Mouse (Mus musculus) frontal cortex, postnatal 36 days (tissue): ENCODE results near the gene Ebf1.

Source experiments
- DNase-seq, 2 experiments: peaks; one replicate each; pipeline ENCODE4 v3.0.0; 2022; ENCODE audit warnings: low spot score in 2 of 2

The Ebf1 gene

DNA sequence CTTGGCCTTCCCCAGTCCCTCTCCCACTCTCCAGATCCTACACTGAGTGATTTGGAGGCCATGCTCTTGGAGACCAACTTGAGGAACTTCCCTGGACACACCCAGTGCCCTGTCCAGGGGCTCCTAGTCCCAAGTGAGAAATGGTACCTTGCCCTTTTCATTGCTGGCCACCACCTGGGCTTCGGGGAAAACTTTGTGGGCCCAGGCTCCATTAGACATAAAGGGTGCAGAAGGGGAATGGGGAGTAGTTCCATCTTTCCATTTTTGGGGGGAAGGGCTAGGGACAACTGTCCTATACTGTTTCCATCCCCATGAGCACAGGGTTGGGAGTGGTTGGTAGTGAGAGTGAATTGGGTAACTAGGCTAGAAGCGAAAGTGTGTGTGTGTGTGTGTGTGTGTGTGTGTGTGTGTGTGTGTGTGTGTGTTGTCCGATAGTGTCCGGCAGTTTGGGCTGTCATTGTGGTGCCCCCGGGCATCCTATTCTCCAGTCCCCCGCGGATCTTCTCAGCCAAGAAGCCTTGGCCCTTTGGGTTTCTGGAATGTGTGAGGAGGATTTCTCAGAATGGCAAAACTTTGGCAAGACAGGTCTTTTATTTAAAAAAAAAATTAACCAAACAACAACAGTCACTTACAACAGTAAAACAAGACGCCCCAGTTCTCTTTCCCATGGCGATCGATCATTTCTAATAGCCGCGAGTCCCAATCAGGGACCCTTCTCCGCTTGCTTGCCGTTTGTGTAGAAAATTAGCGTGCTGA, 2.2 kb downstream of the Ebf1 start:
- DNase-seq, result no peak

DNA sequence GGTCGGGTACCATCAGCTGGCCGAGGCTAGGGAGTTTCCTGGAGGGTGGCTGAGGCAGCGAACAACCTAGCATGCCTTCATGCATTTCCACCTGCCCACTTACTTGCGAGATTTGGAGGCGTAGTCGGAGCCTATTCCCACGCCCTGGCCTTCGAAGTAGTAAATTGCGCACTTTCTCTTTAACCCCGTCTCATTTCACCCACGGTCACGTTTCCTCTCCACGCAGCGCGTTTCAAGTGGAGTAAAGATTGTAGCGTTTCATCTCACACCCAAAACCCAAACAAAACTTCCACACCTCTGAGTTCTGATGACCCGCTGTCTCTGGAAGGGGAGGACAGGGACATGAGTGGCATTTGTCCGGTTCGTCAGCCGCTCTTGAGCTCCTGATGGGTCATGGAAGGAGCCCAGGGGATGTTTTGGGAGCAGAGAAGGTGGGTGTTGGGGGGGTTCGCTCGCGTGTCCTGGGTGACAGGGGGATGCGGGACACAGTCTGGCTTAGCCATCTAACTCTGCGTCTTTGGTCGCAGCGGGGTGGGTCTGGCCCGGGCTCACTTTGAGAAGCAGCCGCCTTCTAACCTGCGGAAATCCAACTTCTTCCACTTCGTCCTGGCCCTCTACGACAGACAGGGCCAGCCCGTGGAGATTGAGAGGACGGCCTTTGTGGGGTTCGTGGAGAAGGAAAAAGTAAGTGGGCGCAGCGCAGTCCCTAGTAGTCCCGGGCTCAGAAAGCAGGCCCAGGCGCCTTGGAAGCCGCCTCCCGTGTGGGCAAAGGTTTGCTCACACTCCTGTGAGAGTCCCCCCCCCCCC, 3.0 kb downstream of the Ebf1 start:
- no peak for DNase-seq

DNA sequence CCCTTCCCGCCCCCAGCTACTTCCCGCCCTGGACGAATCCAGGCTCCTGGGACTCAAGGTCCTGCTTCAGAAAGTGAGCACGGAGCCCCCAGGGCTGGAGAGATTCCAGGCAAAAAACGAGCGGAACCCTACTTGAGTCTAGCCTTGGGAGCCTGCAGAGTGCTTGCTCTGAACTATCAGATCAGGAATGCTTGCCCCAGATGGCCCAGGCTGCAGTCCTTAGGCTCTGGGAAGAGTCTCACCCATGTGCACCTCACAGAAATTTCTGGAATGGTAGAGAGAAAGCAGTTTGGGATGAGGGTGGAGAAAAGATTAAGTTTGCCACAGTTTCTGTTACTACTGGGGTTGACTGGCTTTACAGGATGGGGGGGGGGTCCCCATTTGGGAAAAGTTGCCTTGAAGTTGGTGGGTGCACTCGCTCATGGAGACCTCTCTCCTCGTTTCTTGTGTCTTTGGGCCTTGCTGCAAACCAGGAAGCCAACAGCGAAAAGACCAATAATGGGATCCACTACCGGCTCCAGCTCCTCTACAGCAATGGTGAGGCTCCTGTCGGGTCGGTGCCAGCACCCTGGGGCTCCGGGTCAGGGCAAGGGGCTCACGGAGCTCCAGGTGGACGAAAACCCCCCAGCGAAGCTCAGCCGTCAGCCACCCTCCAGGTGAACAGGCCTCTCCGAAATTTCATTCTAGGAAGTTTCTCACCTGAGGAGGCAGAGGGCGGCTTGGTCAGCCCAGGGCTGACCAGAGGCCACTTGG, 3.8 kb downstream of the Ebf1 start:
- DNase-seq, result no peak

DNA sequence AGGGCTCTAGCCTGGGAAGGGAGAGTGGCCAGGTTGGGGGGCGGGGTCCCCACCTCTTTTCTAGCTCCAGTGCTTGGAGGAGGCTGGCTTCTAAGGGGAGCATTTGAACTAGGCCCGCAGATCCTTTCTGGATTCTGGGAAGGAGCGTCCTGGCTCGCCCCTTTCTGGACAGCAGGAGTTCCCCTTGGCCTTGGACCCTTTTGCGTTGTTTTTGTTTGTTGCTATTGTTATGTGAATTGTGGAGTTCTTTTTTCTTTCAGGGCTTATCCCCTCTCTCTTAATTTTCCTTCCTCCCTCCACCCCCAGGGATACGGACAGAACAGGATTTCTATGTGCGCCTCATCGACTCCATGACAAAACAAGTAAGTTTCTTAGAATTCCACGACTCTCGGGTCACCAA, 4.5 kb downstream of the Ebf1 start:
- DNase-seq, result no peak

DNA sequence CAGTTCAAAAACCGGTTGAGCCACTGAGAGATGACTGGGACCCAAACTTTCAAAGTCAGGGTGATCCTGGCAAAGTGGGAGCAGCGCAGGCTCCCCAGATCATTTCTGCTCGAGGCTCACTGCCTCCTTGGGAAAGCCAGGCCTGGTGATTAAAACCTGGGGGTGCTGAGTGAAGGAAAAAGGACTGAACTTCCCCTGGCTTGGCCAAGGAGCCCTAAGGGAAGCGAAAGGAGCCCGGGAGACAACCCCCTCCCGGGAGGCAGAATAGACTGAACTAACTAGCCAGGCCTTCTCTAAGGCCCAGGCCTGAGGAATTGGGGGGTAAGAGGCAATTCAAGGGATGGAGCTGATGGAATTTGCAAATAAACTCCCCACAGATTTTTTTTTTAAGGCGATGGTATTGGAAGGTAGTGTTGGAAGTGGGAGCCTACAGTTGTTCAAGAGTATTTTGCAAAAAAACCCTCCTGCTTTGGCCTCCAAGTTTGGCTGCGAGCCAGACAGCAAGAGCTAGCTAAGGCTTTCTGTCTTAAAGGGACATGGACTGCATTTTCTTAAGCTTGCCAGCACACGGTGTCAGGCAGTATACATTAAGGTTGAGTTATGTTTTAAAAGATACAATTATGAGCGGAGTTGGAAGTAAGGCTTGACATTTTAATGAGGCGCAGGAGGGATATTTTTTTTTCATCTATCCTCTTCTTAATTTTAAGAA, 5.1 kb downstream of the Ebf1 start:
- DNase-seq, result no peak

DNA sequence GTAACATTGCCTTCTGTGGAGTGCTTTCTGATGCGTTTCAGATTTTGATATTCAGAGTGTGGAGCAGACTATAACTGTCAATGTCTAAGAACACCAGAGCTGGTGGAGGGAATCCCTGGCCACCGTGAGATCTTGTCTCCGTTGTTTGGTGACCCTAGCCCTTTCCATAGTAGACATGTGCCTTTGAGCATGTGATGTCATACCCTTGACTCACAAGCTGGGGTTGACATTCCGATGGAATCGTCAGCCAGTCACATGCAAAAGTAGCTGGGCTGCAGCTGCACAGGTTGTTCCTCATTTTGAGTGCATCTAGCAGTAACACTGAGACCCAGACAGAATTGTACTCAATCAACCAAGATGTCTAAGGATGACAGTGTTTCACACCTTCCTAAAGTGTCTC, 7.4 kb downstream of the Ebf1 start:
- no peak for DNase-seq

DNA sequence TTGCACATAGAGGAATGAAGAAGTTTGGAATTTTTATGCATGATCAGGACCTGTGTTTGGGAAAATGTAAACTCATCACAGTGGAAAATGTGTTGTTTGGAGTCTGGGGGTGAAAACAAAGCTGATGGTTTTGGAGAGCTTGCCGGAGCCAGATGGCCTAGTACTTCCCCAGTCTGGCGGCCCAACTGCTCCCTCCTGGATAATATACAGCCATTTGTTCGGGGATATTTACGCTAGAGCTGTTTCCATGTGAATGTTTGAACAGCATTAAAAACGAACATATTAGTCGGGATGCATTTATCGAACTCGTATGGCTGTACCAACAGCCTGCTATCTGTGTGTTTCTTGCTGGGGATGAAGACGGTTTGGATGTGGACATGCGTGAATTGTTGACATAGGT, 8.9 kb downstream of the Ebf1 start:
- no peak for DNase-seq

DNA sequence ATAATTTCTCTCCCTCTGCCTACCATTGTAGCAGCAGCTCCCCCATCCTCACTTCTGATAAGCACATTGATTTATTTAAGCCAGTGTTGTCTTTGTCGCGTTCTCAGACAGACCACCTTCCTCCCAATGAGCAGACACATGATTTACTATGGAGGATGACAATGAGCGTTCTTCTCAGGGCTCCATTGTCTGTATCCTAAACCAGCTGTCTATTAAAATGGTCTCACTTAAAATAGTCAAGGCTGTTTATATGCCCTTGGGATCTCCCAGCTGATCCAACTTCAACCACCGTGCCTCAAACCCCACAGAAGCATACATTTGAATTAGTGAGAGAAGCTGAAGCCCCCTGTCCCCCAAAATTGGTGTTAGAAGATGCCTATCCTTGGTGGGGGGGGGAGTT, 11.3 kb downstream of the Ebf1 start:
- no peak for DNase-seq

DNA sequence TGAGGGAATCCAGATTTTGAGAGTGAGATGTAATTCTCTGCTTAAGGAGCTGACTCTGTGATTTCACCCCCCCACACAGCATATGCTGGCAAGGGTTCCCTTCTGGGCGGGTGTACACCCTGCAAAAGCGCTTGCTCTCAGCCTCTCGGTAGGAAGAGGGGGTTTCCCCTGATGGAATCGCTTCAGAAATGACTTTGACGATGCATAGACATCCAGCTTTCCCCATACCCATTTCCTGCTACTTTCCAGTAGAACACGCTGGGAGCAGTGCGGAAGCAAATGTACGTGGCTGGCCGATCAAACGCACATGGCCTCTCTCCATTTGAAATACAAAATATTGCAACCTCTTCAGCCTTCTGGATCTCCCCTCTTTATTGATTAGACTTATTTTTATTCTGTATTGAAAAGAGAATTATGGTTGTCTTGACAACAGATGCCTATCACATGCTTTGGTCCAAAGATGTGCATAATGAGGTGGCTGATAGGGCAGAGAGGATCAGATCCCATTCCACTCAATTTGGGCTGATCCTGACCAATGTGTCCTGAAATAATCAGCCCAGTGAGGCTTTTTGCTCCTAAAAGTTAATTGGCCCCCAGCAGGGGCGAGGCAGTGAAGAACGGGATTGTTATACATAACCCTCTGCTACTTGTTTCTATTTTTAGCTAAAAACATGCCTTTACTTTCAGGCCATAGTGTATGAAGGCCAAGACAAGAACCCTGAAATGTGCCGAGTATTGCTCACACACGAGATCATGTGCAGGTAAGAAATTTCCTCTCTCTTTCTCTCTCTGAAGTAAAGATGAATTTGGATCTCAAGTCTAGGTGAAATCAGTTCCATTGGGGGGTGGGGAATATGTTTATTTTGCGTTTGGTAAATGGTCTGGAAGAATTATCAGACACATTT, 15.2 kb downstream of the Ebf1 start:
- DNase-seq, result no peak

DNA sequence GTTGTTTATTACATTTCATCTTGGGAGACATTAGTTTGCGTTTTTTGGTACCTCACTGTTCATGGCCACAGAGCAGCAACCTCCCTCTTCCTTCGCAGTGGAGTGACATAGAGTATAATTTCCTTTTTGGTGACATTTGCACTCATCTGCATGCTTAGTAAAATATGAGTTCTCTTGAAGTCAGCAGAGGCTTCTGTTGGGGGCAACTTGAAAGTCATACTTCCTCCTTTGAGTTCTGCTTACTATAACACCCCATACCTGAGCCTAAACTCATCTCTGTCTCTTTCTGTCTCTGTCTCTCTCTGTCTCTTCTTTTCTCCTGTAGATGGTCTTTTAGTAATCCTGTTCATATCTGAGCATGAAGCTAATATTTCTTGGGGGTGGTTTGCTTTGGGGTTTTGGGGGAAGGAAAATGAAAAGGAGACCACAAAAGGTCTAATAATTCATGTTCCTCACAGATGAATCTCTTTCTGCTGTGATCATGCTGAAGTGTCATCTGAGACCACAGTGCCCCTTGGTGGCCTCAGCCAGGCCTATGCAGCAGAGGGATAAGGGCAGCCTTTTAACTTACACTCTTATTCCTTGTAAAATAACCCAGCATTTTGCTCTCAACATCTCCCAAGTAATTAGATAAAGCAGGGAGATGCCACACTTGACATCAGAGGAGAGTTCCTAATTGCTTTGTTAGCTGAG, 16.0 kb downstream of the Ebf1 start:
- DNase-seq, result no peak

DNA sequence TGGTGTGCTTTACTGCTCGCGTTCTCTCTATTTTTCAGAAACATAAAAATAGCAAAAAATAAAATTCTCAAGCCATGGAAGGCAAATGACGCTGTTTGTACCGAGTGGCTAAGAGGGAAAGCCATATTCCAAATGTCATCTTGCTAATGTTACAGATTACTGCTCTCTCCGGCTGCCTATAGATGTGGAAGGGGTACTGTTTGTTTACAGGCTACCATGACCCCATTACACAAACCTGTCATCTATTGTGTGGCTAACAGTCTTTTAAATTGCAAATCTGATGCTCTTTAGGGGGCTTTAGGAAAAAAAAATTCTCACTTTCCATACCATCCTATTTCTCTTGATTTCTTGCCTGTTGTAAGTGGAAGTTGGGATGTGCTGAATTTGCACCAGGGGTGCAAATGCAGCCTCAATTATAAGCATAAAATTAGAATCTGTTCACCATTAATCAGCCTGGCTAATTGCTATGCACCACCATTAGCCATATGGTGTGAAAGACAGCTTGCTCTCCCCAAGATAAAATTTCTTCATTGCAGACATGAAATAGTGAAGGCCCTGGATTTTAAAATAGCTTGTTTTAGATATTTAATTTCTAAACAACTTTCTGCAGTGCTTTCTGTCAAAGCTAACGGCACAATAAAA, 17.6 kb downstream of the Ebf1 start:
- no peak for DNase-seq

DNA sequence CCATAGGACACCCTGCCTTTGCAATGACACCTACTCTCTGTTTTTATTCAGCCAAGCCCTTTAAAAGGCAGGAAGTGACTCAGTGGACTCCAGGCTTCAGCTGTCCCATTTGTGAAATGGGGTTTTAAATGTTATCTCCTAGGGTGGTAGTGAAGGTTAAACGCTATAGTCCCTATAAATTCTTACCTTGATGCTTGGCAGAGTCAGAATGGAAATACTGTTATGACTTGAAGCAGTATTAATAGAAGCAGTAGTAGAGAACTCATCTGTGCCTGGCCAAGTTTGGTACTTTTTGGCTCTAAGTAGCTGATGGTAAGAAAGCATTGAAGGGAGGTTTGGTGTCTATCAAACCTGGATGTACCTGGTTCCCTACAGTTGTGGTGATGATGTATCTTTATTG, 19.1 kb downstream of the Ebf1 start:
- DNase-seq, result no peak

DNA sequence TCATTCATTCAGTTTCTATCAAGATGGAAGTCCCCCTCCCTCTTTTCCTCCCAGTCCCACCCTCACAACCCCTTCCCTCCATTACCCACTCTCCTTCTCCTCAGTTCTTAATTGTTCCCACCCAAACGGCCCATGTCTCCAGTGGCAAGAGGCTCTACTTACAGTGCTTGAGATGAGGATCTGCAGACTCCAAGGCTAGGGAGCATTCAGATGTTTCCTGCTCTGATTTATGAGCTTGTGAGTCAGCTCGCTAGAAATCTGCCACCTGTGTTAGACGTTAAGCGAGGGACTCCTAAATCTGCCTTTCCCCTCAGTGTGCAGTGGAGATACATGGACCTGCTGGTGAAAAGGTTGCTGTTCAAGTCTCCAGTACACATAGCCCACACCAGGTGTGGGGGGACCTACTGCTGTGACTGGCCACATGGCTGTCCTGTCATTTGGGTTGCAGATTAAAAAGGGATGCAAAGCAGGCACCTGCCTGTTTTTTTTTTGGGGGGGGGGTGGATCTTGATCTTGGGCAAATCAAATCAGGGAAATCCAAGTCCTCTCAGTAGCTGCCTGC, 21.2 kb downstream of the Ebf1 start:
- DNase-seq, result no peak

DNA sequence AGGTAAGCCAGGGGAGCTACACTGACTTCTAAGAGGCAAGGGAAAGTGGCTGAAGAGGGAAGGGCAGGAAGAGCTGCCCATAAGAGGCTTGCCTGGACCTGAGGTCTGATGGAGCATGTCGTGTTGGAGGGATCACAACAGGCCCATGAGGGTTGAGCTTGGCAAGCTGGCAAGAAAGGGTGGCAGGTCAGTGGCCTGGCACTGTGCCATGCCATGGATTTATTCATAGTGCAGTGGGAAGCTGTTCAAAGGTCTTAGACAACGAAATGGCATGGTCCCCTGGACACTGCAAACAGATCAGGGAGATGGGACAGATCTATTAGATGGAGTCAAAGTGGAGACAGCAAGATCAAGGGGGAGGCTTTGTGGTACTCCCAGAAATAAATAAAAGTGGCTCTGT, 24.4 kb downstream of the Ebf1 start:
- DNase-seq, result no peak

DNA sequence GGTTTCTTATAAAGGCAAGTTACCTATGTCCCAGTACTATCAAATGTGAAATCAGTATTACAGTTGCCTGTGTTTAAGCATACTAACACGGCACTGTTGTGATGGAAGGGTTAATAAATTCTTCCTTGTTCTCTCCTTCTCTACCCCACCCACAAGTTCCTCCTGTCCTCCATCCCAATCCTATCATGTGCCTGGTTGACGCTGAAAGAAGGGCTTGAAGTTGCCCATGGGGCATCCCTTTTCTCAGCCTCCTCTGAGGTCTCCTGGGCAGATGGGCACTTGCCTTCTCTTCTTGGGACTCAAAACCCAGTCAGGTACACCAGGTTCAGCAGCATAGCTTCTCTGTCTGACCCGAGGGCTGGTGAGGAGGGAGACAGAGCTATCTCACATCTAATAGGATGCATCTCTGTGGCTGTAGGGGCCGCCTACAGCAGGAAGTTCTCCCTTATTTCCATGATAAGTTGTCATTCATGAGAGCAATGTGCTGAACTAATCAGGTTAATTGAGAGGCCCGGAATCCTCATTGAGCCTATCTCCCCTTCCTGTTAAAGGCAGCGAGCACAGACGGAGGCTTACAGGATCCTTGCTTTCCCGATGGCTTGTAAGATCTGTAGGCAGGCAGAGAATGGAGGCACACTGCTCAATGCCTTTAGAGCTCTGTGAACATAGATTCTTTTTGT, 37.4 kb downstream of the Ebf1 start:
- no peak for DNase-seq

DNA sequence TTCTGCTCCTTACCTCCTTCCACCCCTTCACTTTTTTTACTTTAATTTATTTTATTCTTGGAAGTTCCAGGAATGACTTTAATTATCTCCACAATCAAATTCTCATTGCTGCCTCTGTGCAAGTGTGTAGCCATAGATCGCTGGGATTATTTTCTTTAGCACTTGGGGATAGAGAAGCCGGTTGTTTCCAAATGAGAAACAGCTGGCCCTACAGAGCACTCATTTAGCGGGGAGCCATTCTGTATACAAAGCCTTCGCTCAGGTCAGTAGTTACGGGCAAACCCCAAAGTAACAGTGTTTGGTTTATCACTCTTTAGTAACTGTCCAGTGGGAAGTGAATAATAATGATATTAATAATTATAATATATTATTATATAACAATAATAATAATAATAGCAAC, 38.4 kb downstream of the Ebf1 start:
- no peak for DNase-seq

DNA sequence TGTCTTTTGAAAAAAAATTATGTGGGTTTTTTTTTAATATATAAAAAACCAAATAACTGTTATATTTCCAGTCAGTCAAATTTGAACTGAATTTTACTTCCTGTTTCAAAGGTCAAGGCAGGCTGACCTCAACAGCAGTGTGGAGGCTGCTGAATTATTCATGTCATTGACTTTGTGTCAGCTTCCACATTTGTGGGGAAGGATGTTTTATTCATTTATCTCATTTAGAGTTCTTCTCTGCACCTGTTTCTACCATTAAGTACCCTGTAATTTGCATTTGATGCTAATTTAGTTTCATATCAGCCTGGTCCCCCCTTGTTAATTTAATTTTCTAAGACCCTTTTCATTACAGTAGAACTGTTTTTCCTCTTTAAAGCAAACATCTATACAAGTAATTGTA, 39.8 kb downstream of the Ebf1 start:
- no peak for DNase-seq

DNA sequence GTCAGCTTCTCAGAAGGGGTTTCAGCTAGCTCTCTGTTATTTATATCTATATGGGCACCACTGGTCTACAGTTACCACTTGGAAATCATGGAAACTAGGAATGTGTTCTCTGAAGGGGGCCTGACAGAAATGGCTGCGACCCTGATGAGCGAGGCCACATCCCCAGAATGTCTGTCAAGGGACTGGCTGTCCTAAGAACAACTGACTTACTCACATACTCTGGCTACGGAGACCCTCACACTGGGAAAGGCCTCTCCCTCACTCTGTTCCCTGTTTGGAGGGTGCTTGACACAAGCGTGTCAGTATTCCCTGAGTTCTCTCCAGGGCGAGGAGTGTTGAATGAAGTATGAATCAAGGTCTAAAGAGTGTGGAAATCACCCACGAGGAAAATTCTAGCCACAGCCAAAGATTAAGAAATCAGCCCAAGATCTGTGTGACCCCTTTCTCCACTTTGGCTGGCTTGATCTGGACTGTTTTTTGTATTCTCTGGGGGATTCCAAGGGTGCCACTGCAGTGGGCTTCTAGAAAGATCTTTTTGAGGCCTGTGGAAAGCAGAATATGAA, 40.8 kb downstream of the Ebf1 start:
- DNase-seq, result no peak

DNA sequence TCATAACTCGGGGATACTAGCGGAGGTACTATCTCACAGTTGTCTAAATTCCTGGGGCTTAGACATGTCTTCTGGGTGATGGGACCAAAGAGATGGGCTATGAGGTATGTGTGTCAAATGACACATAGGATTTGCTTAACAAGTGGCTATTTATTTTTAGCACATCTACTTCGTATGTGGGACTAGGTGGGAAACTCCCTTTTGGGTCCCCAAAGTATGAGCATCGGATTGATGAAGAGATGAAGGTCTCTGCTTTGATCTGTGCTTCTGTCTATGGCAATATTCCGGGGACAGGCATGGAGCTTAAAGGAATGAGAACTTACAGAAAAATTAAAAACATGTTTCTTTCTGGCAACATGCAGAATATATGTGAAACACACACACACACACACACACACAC, 44.8 kb downstream of the Ebf1 start:
- DNase-seq, result no peak
